Mouse (Mus musculus) ES-E14 (cell line): Measurements from ENCODE around the gene Klhl20. TPM values are rescaled to one million over a fixed set of nuclear protein-coding genes. Genes with fewer than 3 reads are reported as not detected.
A peak's percentile ranks its signal among the peaks of the same experiment; 100 is the strongest.
"Not testable (repeated sequence)": the region's sequence is repeated elsewhere in the genome, so short reads cannot be mapped to it uniquely, and the experiment has no call there.

Experiments used
- DNase-seq: peaks from one replicate; pipeline ENCODE4 v3.0.0-alpha.2; 2013; ENCODE audit warnings: low read depth, low spot score
- H3K27ac ChIP-seq: 2 replicates; pipeline ENCODE4 v1.5.1; 2012; ENCODE audit warnings: low read depth, mild to moderate bottlenecking, low read length, moderate library complexity, mixed read lengths; ENCODE audit not compliant: poor library complexity, insufficient read depth, severe bottlenecking
- H3K36me3 ChIP-seq: 2 replicates; pipeline ENCODE4 v1.6.1; 2012; ENCODE audit warnings: mild to moderate bottlenecking, low read length, moderate library complexity, mixed read lengths; ENCODE audit not compliant: control insufficient read depth, poor library complexity, insufficient read depth, severe bottlenecking
- H3K4me1 ChIP-seq, 2 experiments: fragments of 150-350 bp in 1 of 2; sonication (generic) in 1 of 2; 2 replicates each; pipeline ENCODE4 v1.6.1; 2012; ENCODE audit warnings: low read length in 2 of 2, mild to moderate bottlenecking in 1 of 2, mixed read lengths in 1 of 2; ENCODE audit not compliant: control insufficient read depth in 2 of 2, insufficient read depth in 2 of 2, poor library complexity in 1 of 2
- H3K4me3 ChIP-seq, 2 experiments: fragments of 150-350 bp in 1 of 2; sonication (generic) in 1 of 2; 2 replicates each; pipeline ENCODE4 v1.5.1; 2012; ENCODE audit warnings: low read length in 2 of 2, low read depth in 1 of 2, mild to moderate bottlenecking in 1 of 2, mixed read lengths in 1 of 2; ENCODE audit not compliant: insufficient read depth in 1 of 2, poor library complexity in 1 of 2, severe bottlenecking in 1 of 2
- H3K9ac ChIP-seq: 2 replicates; pipeline ENCODE4 v1.6.1; 2012; ENCODE audit warnings: low read depth, mild to moderate bottlenecking, low read length, mixed read lengths; ENCODE audit not compliant: poor library complexity, insufficient read depth, severe bottlenecking
- H3K9me3 ChIP-seq: fragments of 150-350 bp; sonication (generic); 2 replicates; pipeline ENCODE4 v1.6.1; 2012; ENCODE audit warnings: low read depth, mild to moderate bottlenecking, low read length; ENCODE audit not compliant: control insufficient read depth, insufficient read depth
- CHD2 ChIP-seq: IDR thresholded peaks from 2 replicates; pipeline ENCODE4 v1.6.1; 2014; ENCODE audit warnings: mild to moderate bottlenecking, low read depth, low read length, inconsistent platforms
- HCFC1 ChIP-seq: IDR thresholded peaks from 2 replicates; pipeline ENCODE4 v1.6.1; 2012; ENCODE audit warnings: low read length, inconsistent platforms, borderline replicate concordance; ENCODE audit not compliant: insufficient read depth
- MAFK ChIP-seq: IDR thresholded peaks from 2 replicates; pipeline ENCODE4 v1.6.1; 2014; ENCODE audit warnings: mild to moderate bottlenecking, low read depth, low read length, inconsistent platforms; ENCODE audit not compliant: insufficient read depth
- ZC3H11A ChIP-seq: IDR thresholded peaks from 2 replicates; pipeline ENCODE4 v1.6.1; 2012; ENCODE audit warnings: low read depth, mild to moderate bottlenecking, inconsistent platforms, low read length, borderline replicate concordance
- ZNF384 ChIP-seq: IDR thresholded peaks from 2 replicates; pipeline ENCODE4 v1.6.1; 2012; ENCODE audit warnings: low read depth, low read length, inconsistent platforms
- in situ Hi-C, 2 experiments: fragments of 600-800 bp; cut with MboI; formaldehyde crosslinking; loops; one replicate each; pipeline ENCODE4 v1.15.1; 2025; ENCODE audit warnings: low sequenced_read_pairs in 2 of 2, inconsistent platforms in 1 of 2; ENCODE audit not compliant: unreplicated experiment in 2 of 2
- total RNA-seq: library from RNA; depleted of rRNA; stranded (reverse); fragments of 300-350 nt; gene quantifications from 2 replicates; pipeline ENCODE4 v1.2.3, GENCODE M21; 2012

The Klhl20 gene
- total RNA-seq, 1 experiment, result 10.2 TPM

- in situ Hi-C loops, result no loop called here
- TF ChIP-seq MAFK, result no peak
- TF ChIP-seq ZNF384, result no peak
- no peak for TF ChIP-seq ZC3H11A
- Histone ChIP-seq H3K27ac (peak within 1 kb of the TSS; percentile 40; the same call in 1 of the 2 replicates), H3K9ac (no peak within 1 kb of the TSS), H3K9me3 (no peaks in the 10 kb centered on the region), H3K4me1 (peaks cover 4 to 11% of the 10 kb centered on the region in 2 experiments), H3K4me3 (no peak within 1 kb of the TSS), H3K36me3 (no peaks in the 10 kb centered on the region)
- DNase-seq, result no peak
Measured at GRCm38 (mm10) chr1:161159214-161159613, 27.9 kb upstream of the Klhl20 start, which contains the start of gene Tex50. Gene Tex50 (minus strand): TSS chr1:161159314.

GRCm38 (mm10) chr1:161156546-161156945 is 25.2 kb upstream of the Klhl20 start:
- TF ChIP-seq ZC3H11A (no peak), HCFC1 (no peak), CHD2 (no peak), ZNF384 (no peak), MAFK (no peak)
- in situ Hi-C loops, result no loop called here
- no peaks in the 10 kb centered on the region; the same call in 1 of the 2 replicates for H3K36me3 ChIP-seq
- H3K9ac ChIP-seq, result no peak overlapping the region
- H3K27ac ChIP-seq, result no peak overlapping the region
- no peaks in the 10 kb centered on the region for H3K9me3 ChIP-seq
- peaks cover 4 to 11% of the 10 kb centered on the region in 2 experiments for H3K4me1 ChIP-seq
- H3K4me3 ChIP-seq, result no peak overlapping the region
- no peak for DNase-seq

- Histone ChIP-seq H3K27ac (0 out of 2 replicates have a peak overlapping the region, but pooled peaks have one; percentile 47), H3K4me3 (peak overlapping the region in 1 of 2 experiments; percentile 28; a peak in 1 of 4 replicates), H3K9ac (peak overlapping the region; percentile 52; the same call in 1 of the 2 replicates), H3K36me3 (peaks cover 2% of the 10 kb centered on the region; the same call in 1 of the 2 replicates), H3K4me1 (peaks cover 0 to 7% of the 10 kb centered on the region in 2 experiments; a peak in 2 of 4 replicates), H3K9me3 (no peaks in the 10 kb centered on the region)
- TF ChIP-seq HCFC1 (no peak), CHD2 (no peak), MAFK (no peak), ZC3H11A (no peak), ZNF384 (no peak)
- in situ Hi-C loops, result no loop called here
- DNase-seq, result no peak
Measured at GRCm38 (mm10) chr1:161151098-161151497, 19.8 kb upstream of the Klhl20 start.

- Histone ChIP-seq H3K4me1 (peaks cover 0 to 7% of the 10 kb centered on the region in 2 experiments; a peak in 2 of 4 replicates), H3K9ac (no peak overlapping the region)
- in situ Hi-C loops, result no loop called here
Measured at GRCm38 (mm10) chr1:161147888-161148287, 16.6 kb upstream of the Klhl20 start.

GRCm38 (mm10) chr1:161145611-161146010 is 14.3 kb upstream of the Klhl20 start:
- H3K27ac ChIP-seq, H3K9ac ChIP-seq, DNase-seq, in situ Hi-C loops, H3K9me3 ChIP-seq, H3K4me3 ChIP-seq, H3K4me1 ChIP-seq, H3K36me3 ChIP-seq: not testable (repeated sequence)

More at GRCm38 (mm10) chr1:161147888-161148287, 16.6 kb upstream of the Klhl20 start:
- H3K9me3 ChIP-seq, result peaks cover 5% of the 10 kb centered on the region; the same call in 1 of the 2 replicates
- H3K4me3 ChIP-seq, result no peak overlapping the region
- peaks cover 3% of the 10 kb centered on the region; the same call in 1 of the 2 replicates for H3K36me3 ChIP-seq
- no peak for DNase-seq
- H3K27ac ChIP-seq, result 0 out of 2 replicates have a peak overlapping the region, but pooled peaks have one; percentile 40
- no peak for TF ChIP-seq ZNF384
- no peak for TF ChIP-seq CHD2
- no peak for TF ChIP-seq ZC3H11A
- no peak for TF ChIP-seq HCFC1
- TF ChIP-seq MAFK, result peak; percentile 94
